Mouse (Mus musculus): Measurements from ENCODE around the gene Prss28.

DNA sequence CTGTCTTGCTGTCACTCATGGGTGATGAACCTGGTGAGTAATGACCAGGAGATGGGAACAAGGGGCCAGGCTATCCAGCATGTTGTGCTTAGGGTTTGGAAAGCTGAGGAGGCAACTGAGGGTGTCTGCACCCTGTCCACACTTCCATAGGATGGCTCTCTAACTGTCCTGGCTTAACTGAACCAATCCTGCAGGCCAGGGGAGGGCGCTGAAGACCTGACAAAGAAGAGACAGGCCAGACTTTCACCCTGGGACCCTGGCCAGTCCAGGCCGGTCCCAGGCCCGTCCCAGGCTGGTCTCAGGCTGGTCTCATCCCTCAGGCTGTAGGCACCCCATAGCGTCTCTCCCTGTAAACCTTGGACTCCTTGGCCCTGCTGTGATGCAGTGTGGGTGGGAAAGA, 18.0 kb upstream of the Prss28 start:
- TF ChIP-seq POLR2A (IDR thresholded peaks at IDR 0.05; ENCODE audit: insufficient read depth, low read length), result no peak
- TF ChIP-seq CTCF (IDR thresholded peaks at IDR 0.05; ENCODE audit: low read depth, low read length), result peak; percentile 58
